Mouse (Mus musculus) olfactory bulb, adult 2 months (tissue): ENCODE data around the gene Gm11027.

ENCODE experiments used
- CTCF ChIP-seq: fragments of 200-500 bp; IDR thresholded peaks from 2 replicates; pipeline ENCODE4 v1.5.1; 2012; ENCODE audit warnings: low read depth, mild to moderate bottlenecking, low read length, moderate library complexity; ENCODE audit not compliant: insufficient read depth
- POLR2A ChIP-seq: fragments of 200-500 bp; IDR thresholded peaks from 2 replicates; pipeline ENCODE4 v1.6.1; 2012; ENCODE audit warnings: mild to moderate bottlenecking, low read depth, low read length, moderate library complexity; ENCODE audit not compliant: insufficient read depth

GRCm38 (mm10) chr12:116293185-116293584, 18.0 kb downstream of the Gm11027 start:
- TF ChIP-seq CTCF (no peak), POLR2A (no peak)
